Mouse (Mus musculus): ENCODE results near the gene Gm5065. TPM values are rescaled to one million over a fixed set of nuclear protein-coding genes. Genes with fewer than 3 reads are reported as not detected.

Gene Gm5065
- not detected in 2 replicates for polyA plus RNA-seq (2012)

DNA sequence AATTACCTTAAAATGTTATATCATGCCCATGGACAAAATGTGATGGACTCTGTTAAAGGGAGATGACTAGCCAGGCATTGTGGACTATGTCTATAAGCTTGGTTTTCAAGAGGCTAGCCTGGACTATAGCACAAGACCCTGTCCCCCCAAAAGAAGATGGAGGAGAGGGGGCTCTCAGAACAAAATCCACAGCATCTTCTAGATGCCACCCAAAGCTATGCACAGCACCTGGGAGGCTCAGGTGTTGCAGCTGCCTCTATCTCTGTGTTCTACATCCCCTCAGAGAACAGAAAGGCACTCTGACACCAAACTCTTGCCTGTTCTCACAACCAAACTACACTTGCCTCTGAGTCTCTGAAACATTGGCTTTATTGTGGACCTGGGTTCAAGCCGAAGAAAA, at the start of gene Gm5065:
Gm5065 (plus strand) TSS at position 301 of the 400 bp plus-strand sequence.
- TF ChIP-seq GATA1 (IDR thresholded peaks at IDR 0.05; ENCODE audit: low read length), result no peak

DNA sequence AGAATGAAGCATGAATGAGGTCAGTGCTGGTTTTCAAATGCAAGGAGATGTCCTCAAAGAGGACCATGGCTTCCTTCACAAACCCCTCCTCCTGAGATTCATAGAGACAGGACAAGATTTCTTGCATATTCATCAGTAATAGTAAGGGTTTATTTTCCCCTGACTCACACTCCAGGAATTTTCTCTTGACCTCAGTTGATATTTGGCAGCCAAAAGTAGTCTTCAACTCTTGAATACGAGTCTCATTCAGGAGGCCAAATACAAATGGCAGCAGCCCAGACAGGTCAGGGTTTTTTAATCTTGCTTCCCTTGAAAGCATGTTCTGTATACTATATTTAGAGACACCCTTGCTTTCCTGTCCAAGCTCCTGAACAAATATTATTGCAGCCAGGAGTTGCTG, 22.8 kb upstream of the Gm5065 start:
- TF ChIP-seq GATA1 (IDR thresholded peaks at IDR 0.05; ENCODE audit: low read length), result no peak

DNA sequence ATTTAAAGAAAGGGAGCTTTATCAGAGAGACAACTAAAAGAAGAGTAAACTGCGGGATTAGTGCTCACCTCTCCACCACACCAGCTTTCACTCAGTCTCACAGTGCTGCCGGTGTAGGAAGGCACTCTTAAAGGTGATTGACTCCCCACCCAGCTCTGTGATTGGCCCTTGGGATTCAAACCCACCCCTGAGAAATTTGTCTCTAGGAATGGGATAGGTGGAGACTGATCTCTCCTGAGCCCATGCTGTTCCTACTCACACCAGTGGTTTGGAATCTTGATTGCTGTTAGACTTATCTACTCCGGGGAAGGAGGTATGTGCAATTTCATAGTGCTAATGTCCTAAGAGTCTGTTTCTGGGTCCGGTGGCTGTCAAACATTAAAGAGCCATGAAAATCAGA, 598 bp downstream of the Gm5065 start, which contains the start of gene Nlrp2:
Nlrp2 (minus strand) TSS at position 101 of the 400 bp plus-strand sequence.
- no peak for TF ChIP-seq GATA1 (IDR thresholded peaks at IDR 0.05; ENCODE audit: low read length)

DNA sequence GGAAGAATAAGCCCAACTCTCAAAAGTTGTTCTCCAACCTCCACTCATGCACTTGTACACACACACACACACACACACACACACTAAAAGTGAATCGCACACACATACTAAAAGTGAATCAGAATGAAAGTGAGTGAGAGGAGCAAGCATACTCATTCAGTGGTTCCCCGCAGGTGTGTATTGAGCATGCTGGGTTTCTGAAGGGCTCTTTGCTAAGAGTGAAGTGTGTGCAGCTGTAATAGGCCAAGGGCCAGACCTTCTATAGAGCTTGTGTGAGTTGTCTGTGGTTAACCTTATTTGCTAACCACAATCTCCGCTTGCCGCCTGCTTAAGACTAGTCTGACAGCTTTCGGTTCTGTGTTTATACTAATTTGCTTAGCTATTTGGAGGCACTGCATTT, 13.3 kb downstream of the Gm5065 start:
- TF ChIP-seq GATA1 (IDR thresholded peaks at IDR 0.05; ENCODE audit: low read length), result no peak

DNA sequence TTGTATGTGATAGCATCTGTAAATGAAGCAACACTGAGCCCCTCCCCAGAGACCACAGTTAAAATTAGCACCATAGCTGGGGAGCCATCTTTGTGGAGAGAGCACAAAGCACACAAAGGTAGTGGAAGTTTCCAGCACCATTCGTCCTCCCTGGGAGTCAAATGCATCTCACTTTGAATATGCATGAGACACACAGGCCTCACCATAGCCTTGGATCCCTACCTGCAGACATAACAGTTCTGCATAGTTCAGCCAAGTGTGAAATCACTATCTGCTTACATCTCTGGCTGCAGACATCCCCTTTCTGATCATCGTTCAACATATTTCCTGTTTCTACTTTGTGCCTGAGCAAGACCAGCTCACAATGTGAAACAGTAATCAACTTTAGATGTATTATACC, 16.4 kb downstream of the Gm5065 start:
- peak; percentile 17 for TF ChIP-seq GATA1 (IDR thresholded peaks at IDR 0.05; ENCODE audit: low read length)

DNA sequence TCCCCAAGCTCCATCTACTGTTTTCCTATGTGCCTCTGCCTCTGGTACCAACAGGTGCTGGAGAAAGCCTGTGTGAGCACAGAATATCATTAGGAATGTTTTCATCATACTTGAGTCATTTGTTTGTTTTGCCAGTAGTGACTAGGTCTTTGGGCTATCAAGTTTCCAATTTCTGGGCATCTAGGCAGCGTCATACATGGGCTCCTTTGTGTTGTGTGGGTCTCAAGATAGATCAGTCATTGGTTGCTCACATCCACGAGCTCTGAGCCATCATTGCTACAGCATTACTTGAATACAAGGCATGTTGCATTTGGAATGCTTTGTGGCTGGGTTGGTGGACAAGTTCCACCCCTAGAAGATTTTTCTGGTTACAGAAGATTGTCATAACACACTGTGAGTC, 55.9 kb downstream of the Gm5065 start:
- TF ChIP-seq GATA1 (IDR thresholded peaks at IDR 0.05; ENCODE audit: low read length), result no peak

Other genes starting within 250 kb of the Gm5065 start
- gene Rfpl4, start 233.6 kb upstream of the Gm5065 start, polyA plus RNA-seq (2012), result not detected in 2 replicates
- gene Rasl2-9, start 224.6 kb upstream of the Gm5065 start, polyA plus RNA-seq (2012), result 0.44 and 0.48 TPM in 2 replicates
- not detected in 2 replicates for gene Vmn1r55, start 200.9 kb upstream of the Gm5065 start, polyA plus RNA-seq (2012)
- not detected in 2 replicates for gene Vmn1r56, start 153.8 kb upstream of the Gm5065 start, polyA plus RNA-seq (2012)
- not detected in 2 replicates for gene Vmn1r57, start 132.0 kb upstream of the Gm5065 start, polyA plus RNA-seq (2012)
- not detected in 2 replicates for gene Nlrp2, start 498 bp downstream of the Gm5065 start, polyA plus RNA-seq (2012)
- gene Vmn1r58, start 62.9 kb downstream of the Gm5065 start, polyA plus RNA-seq (2012), result not detected in 2 replicates
- gene Vmn1r59, start 106.2 kb downstream of the Gm5065 start, polyA plus RNA-seq (2012), result not detected in 2 replicates
- not detected in 2 replicates for gene Vmn2r28, start 143.4 kb downstream of the Gm5065 start, polyA plus RNA-seq (2012)
- gene Vmn1r60, start 196.8 kb downstream of the Gm5065 start, polyA plus RNA-seq (2012), result not detected in 2 replicates